Mouse (Mus musculus): ENCODE results near the gene Rapgefl1. TPM values are rescaled to one million over a fixed set of nuclear protein-coding genes. Genes with fewer than 3 reads are reported as not detected.

Gene Rapgefl1
- polyA plus RNA-seq, 1 experiment from 2014 or later: 8.8 TPM

DNA sequence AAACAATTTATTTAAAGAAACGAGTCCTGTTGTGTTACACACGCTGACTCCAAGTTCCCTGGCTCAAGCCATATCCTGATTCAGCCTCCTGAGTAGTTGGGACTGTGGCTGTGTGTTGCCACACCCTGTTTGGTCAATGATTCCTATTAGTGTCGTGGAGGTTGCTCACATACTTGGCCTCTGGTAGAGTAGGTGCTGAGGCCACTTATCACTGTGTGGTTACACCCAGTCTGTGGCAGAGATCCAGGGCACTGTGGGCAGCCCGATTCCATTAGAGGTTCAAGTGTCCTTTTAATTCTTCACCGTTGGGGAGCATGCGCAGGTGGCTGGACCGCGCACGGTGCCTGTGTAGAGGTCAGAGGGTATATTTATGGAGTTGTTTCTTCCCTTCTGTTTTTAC is 37.3 kb downstream of the Rapgefl1 start:
- Histone ChIP-seq H3K27me3 (ENCODE audit: control insufficient read depth, insufficient read depth, low read length) (no peaks in the 10 kb centered on the region), H3K4me3 (replicated peaks; ENCODE audit: low read depth, low read length) (no peak overlapping the region), H3K4me2 (ENCODE audit: low read length) (no peak overlapping the region), H3K27ac (replicated peaks; ENCODE audit: low read depth, low read length) (no peak overlapping the region), H3K4me1 (ENCODE audit: control insufficient read depth, insufficient read depth, low read length) (no peaks in the 10 kb centered on the region), H3K36me3 (ENCODE audit: control insufficient read depth, insufficient read depth, low read length) (peaks cover 21% of the 10 kb centered on the region; the same call in 1 of the 2 replicates), H3K9ac (replicated peaks; ENCODE audit: low read length) (no peak overlapping the region), H3K9me3 (ENCODE audit: control insufficient read depth, low read length) (no peaks in the 10 kb centered on the region)
- WGBS: 97% methylated on average over 9 of the region's 9 CpGs
- DNase-seq (no peak), ATAC-seq (ENCODE audit: low FRiP score, low TSS enrichment) (no peak)

DNA sequence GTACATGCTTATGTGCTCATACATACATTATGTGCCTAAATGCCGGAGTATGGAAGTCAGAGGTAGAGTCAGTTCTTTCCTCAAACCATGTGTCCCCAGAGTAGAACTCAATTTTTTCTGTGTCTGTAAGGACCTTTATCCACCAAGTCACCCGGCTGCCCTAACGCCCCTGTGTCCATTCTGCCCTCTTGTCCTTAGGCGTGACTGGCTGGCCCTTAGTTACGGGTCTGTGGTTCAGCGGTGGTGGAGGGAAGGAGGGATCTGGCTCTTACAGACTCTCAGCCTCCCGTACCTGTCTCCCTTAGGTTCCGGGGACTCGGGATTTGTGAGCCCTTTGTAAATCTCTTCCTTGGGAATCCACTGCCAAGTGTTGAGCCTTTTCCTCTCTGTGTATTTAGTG is 40.4 kb downstream of the Rapgefl1 start:
- peaks cover 7% of the 10 kb centered on the region; the same call in 1 of the 2 replicates for H3K36me3 ChIP-seq (ENCODE audit: control insufficient read depth, insufficient read depth, low read length)
- DNase-seq: no peak
- H3K4me3 ChIP-seq (replicated peaks; ENCODE audit: low read depth, low read length): no peak overlapping the region
- H3K4me1 ChIP-seq (ENCODE audit: control insufficient read depth, insufficient read depth, low read length): no peaks in the 10 kb centered on the region
- 70% methylated on average over 9 of the region's 9 CpGs for WGBS
- ATAC-seq (ENCODE audit: low FRiP score, low TSS enrichment): no peak
- no peaks in the 10 kb centered on the region for H3K27me3 ChIP-seq (ENCODE audit: control insufficient read depth, insufficient read depth, low read length)
- H3K27ac ChIP-seq (replicated peaks; ENCODE audit: low read depth, low read length): no peak overlapping the region
- no peaks in the 10 kb centered on the region for H3K9me3 ChIP-seq (ENCODE audit: control insufficient read depth, low read length)
- no peak overlapping the region for H3K4me2 ChIP-seq (ENCODE audit: low read length)
- no peak overlapping the region for H3K9ac ChIP-seq (replicated peaks; ENCODE audit: low read length)

DNA sequence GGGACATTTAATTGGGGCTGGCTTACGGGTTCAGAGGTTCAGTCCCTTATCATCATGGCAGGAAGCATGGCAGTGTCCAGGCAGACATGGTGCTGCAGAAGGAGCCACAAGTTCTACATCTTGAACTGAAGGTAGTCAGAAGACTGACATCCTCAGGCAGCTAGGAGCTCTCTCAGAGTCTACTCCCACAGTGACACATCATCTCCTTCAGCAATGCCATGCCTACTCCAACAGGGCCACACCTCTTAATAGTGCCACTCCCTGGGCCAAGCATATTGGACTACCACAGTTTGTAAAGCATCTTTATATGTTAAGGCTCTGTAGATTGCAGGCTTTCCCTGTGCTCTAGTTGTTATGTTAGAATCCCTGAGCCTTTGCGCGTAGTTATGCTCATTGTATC is 51.1 kb downstream of the Rapgefl1 start:
- H3K9ac ChIP-seq (replicated peaks; ENCODE audit: low read length): no peak overlapping the region
- H3K27me3 ChIP-seq (ENCODE audit: control insufficient read depth, insufficient read depth, low read length): no peaks in the 10 kb centered on the region
- no peak overlapping the region for H3K4me2 ChIP-seq (ENCODE audit: low read length)
- 97% methylated on average over 3 of the region's 3 CpGs for WGBS
- ATAC-seq (ENCODE audit: low FRiP score, low TSS enrichment): no peak
- peaks cover 68% of the 10 kb centered on the region for H3K36me3 ChIP-seq (ENCODE audit: control insufficient read depth, insufficient read depth, low read length)
- no peaks in the 10 kb centered on the region for H3K4me1 ChIP-seq (ENCODE audit: control insufficient read depth, insufficient read depth, low read length)
- no peak for DNase-seq
- no peak overlapping the region for H3K4me3 ChIP-seq (replicated peaks; ENCODE audit: low read depth, low read length)
- no peaks in the 10 kb centered on the region for H3K9me3 ChIP-seq (ENCODE audit: control insufficient read depth, low read length)
- H3K27ac ChIP-seq (replicated peaks; ENCODE audit: low read depth, low read length): no peak overlapping the region

- H3K9ac ChIP-seq (replicated peaks; ENCODE audit: low read length): no peak overlapping the region
Measured at GRCm38 (mm10) chr11:98889077-98889476, 52.5 kb downstream of the Rapgefl1 start.

DNA sequence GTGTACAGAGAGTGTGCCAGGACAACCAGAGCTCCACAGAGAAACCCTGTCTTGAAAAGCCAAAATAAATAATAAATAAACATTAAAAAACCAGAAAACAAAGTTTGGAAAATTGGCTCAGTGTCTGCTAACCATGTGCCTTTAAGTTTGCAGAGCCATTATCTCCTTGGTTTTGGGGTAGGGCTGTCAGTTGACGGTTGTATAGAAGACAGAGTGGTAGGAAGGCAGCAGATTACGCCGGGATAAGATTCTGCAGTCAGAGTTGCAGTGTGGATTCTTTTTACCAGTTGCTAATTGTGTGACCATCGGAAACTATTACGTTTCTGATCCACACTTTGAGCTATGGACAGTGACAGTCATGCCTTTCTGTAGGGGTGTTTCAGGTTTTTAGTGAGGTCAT is 53.4 kb downstream of the Rapgefl1 start:
- H3K27me3 ChIP-seq (ENCODE audit: control insufficient read depth, insufficient read depth, low read length): no peaks in the 10 kb centered on the region
- ATAC-seq (ENCODE audit: low FRiP score, low TSS enrichment) (no peak), DNase-seq (no peak)
- no peaks in the 10 kb centered on the region for H3K4me1 ChIP-seq (ENCODE audit: control insufficient read depth, insufficient read depth, low read length)
- H3K27ac ChIP-seq (replicated peaks; ENCODE audit: low read depth, low read length): no peak overlapping the region
- 91% methylated on average over 5 of the region's 5 CpGs for WGBS
- H3K4me3 ChIP-seq (replicated peaks; ENCODE audit: low read depth, low read length): no peak overlapping the region
- no peaks in the 10 kb centered on the region for H3K9me3 ChIP-seq (ENCODE audit: control insufficient read depth, low read length)
- H3K36me3 ChIP-seq (ENCODE audit: control insufficient read depth, insufficient read depth, low read length): peaks cover 84% of the 10 kb centered on the region
- no peak overlapping the region for H3K4me2 ChIP-seq (ENCODE audit: low read length)
- H3K9ac ChIP-seq (replicated peaks; ENCODE audit: low read length): no peak overlapping the region

More at GRCm38 (mm10) chr11:98889077-98889476, 52.5 kb downstream of the Rapgefl1 start:
- peaks cover 82% of the 10 kb centered on the region for H3K36me3 ChIP-seq (ENCODE audit: control insufficient read depth, insufficient read depth, low read length)
- H3K4me2 ChIP-seq (ENCODE audit: low read length): no peak overlapping the region
- no peaks in the 10 kb centered on the region for H3K4me1 ChIP-seq (ENCODE audit: control insufficient read depth, insufficient read depth, low read length)
- H3K27me3 ChIP-seq (ENCODE audit: control insufficient read depth, insufficient read depth, low read length): no peaks in the 10 kb centered on the region
- no peak overlapping the region for H3K4me3 ChIP-seq (replicated peaks; ENCODE audit: low read depth, low read length)
- ATAC-seq (ENCODE audit: low FRiP score, low TSS enrichment) (no peak), DNase-seq (no peak)
- no peak overlapping the region for H3K27ac ChIP-seq (replicated peaks; ENCODE audit: low read depth, low read length)
- H3K9me3 ChIP-seq (ENCODE audit: control insufficient read depth, low read length): no peaks in the 10 kb centered on the region
- 99% methylated on average over 4 of the region's 4 CpGs for WGBS

DNA sequence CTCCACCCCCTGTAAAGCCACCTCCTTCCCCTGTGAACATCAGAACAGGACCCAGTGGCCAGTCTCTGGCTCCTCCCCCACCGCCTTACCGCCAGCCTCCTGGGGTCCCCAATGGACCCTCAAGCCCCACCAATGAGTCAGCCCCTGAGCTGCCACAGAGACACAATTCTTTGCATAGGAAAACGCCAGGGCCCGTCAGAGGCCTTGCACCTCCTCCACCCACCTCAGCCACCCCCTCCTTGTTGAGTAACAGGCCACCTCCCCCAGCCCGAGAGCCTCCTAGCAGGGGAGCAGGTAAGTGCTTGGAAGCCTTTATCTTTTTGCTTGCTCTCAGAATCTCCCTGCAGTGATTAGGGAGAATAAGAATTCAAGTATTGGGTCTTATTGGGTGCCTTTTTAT is 55.8 kb downstream of the Rapgefl1 start:
- peaks cover 86% of the 10 kb centered on the region for H3K36me3 ChIP-seq (ENCODE audit: control insufficient read depth, insufficient read depth, low read length)
- no peak for ATAC-seq (ENCODE audit: low FRiP score, low TSS enrichment)

DNA sequence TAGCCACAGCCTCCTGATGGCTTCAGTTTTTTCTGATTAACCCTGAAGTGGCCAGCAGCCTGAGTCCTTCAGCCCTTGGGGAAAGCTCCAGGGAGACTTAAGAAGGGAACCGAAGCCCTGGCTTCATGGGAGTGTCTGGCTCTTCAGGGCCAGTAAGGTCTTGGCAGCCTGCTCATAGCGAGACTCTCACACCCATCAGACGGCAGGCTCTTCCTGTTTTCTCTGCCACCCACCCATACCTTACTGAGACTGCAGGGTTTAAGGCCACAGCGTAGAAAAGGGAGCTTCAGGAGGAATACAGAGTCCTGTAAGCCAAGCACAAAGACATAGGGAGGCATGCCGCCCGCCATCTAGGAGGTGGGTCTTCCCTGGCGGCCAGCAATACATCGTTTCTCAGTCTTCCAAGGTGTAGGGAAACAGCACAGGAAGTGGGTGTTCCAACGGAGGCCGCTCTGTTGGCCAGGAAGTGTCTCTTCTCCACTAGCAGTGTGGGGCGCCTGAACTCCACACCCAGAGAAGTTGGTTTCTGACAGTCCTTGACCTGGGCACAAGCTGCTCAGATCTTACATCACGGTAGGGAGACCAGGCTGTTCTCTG is 64.0 kb downstream of the Rapgefl1 start:
- Histone ChIP-seq H3K27me3 (ENCODE audit: control insufficient read depth, insufficient read depth, low read length) (no peaks in the 10 kb centered on the region), H3K9ac (replicated peaks; ENCODE audit: low read length) (no peak overlapping the region), H3K9me3 (ENCODE audit: control insufficient read depth, low read length) (no peaks in the 10 kb centered on the region), H3K4me1 (ENCODE audit: control insufficient read depth, insufficient read depth, low read length) (peaks cover 6% of the 10 kb centered on the region; the same call in 1 of the 2 replicates), H3K36me3 (ENCODE audit: control insufficient read depth, insufficient read depth, low read length) (peaks cover 61% of the 10 kb centered on the region), H3K4me3 (replicated peaks; ENCODE audit: low read depth, low read length) (no peak overlapping the region), H3K27ac (replicated peaks; ENCODE audit: low read depth, low read length) (no peak overlapping the region), H3K4me2 (ENCODE audit: low read length) (no peak overlapping the region)
- DNase-seq (no peak), ATAC-seq (ENCODE audit: low FRiP score, low TSS enrichment) (no peak)
- 91% methylated on average over 12 of the region's 12 CpGs for WGBS

More for the DNA sequence above, 55.8 kb downstream of the Rapgefl1 start:
- no peak overlapping the region for H3K4me2 ChIP-seq (ENCODE audit: low read length)
- H3K4me3 ChIP-seq (replicated peaks; ENCODE audit: low read depth, low read length): no peak overlapping the region
- H3K9ac ChIP-seq (replicated peaks; ENCODE audit: low read length): no peak overlapping the region
- no peaks in the 10 kb centered on the region for H3K27me3 ChIP-seq (ENCODE audit: control insufficient read depth, insufficient read depth, low read length)
- no peaks in the 10 kb centered on the region for H3K9me3 ChIP-seq (ENCODE audit: control insufficient read depth, low read length)
- no peak for DNase-seq
- WGBS: 44% methylated on average over 5 of the region's 5 CpGs
- H3K4me1 ChIP-seq (ENCODE audit: control insufficient read depth, insufficient read depth, low read length): no peaks in the 10 kb centered on the region
- H3K27ac ChIP-seq (replicated peaks; ENCODE audit: low read depth, low read length): no peak overlapping the region

- DNase-seq: no peak
Measured at GRCm38 (mm10) chr11:98902621-98903245, 66.1 kb downstream of the Rapgefl1 start.

More at GRCm38 (mm10) chr11:98902621-98903245, 66.1 kb downstream of the Rapgefl1 start:
- Histone ChIP-seq H3K4me1 (ENCODE audit: control insufficient read depth, insufficient read depth, low read length) (peaks cover 6% of the 10 kb centered on the region; the same call in 1 of the 2 replicates), H3K27me3 (ENCODE audit: control insufficient read depth, insufficient read depth, low read length) (no peaks in the 10 kb centered on the region), H3K36me3 (ENCODE audit: control insufficient read depth, insufficient read depth, low read length) (peaks cover 40% of the 10 kb centered on the region), H3K9me3 (ENCODE audit: control insufficient read depth, low read length) (no peaks in the 10 kb centered on the region), H3K27ac (replicated peaks; ENCODE audit: low read depth, low read length) (0 out of 2 replicates have a peak overlapping the region, but pooled peaks have one; percentile 20), H3K4me3 (replicated peaks; ENCODE audit: low read depth, low read length) (no peak overlapping the region), H3K9ac (replicated peaks; ENCODE audit: low read length) (no peak overlapping the region), H3K4me2 (ENCODE audit: low read length) (no peak overlapping the region)
- ATAC-seq (ENCODE audit: low FRiP score, low TSS enrichment): no peak
- 9% methylated on average over 10 of the region's 10 CpGs for WGBS

Data from midbrain, embryonic 14.5 days (tissue).